Mouse (Mus musculus): Measurements from ENCODE around the gene Anks1.

DNA sequence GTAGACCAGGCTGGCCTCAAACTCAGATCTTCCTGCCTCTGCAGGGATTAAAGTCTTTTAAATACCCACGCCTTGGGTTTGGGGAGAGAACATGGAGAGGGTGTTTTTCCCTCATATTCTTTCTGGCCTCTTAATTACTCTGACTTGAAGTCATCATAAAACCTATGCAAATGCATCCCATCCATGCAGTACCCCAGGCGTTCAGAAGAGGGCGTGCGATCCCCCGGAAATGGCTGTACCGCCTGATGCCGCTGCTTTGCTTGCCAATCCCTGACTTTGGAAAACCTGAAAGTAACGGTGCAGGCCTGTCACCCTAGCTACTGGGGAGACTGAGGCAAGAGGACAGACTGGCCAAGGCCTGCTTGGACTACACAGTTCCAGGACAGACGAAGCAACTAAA lies 172.3 kb downstream of the Anks1 start:
- TF ChIP-seq CTCF (conservative IDR thresholded peaks at IDR 0.05; ENCODE audit: low read length), result peak; percentile 96
- TF ChIP-seq NANOG (IDR thresholded peaks at IDR 0.05; ENCODE audit: borderline replicate concordance, low read length), result no peak

Measured in E14TG2a.4 (cell line).